Mouse (Mus musculus) adrenal gland, postnatal 25 days (tissue): ENCODE data around the gene Zfp362. TPM values are rescaled to one million over a fixed set of nuclear protein-coding genes. Genes with fewer than 3 reads are reported as not detected.

Experiments
- DNase-seq: peaks from one replicate; pipeline ENCODE4 v3.0.0; 2021; ENCODE audit warnings: mixed read lengths
- total RNA-seq: library from RNA; stranded (reverse); gene quantifications from 2 replicates; pipeline ENCODE4 v1.2.3, GENCODE M21; 2021

Zfp362 gene
- total RNA-seq, 1 experiment from 2014 or later, result 38.6 TPM

DNA sequence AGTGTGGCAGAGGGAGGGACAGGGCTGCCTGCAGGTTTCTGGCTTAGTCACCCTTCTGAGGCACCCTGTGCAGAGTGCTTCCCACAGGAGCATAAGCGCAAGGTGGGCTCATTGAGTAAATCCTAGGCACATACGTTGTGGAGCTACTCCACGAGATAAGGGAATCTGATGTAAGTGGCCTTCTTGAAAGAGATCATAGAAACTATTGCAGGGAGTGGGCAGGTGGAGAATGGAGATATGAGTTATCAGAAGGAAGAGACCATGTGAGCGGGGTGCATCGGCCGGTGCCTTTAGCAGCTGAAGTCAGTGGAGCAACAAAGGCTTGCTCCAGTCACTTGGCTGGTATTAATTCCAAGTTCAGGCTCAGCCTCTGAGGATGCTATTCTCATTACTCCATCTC is 45.8 kb downstream of the Zfp362 start:
- no peak for DNase-seq

DNA sequence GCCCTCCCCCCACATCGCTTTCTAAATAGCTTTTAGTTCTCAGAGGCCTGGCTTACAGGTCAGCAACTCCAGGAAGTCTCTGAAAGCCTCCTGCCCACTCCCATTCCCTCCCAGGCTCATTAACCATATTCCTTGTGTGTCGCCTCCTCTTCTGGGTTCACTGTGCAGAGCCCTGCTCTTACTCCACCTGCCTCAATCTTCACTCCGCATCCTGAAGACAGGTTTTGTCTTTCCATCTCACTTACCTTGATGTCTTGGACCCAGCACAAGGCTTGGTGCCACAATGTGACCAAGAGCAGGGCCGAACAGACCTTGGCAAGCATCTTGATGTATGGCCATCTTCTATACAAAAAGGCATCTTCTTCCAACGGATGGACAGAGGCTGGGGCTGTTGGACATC is 46.6 kb downstream of the Zfp362 start:
- no peak for DNase-seq

DNA sequence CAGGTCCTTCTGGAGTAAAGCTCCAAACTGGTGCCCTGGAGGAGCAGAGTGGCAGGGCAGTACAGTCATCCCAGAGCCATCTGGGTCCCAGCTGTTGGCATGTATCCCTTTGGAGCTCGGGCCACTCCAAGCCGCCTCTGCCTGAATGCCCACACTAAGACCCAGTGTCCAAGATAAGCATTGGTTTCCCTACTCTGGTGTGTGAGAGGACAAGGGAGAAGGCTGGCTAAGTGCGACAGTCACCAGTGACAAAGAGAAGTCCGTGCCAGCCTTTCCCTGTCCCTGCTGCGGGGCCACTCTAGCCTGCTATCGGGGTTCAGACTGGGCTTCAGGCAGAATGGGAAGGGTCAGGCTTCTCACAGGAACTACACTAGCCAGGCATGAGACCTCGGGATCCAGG is 49.9 kb downstream of the Zfp362 start:
- no peak for DNase-seq

DNA sequence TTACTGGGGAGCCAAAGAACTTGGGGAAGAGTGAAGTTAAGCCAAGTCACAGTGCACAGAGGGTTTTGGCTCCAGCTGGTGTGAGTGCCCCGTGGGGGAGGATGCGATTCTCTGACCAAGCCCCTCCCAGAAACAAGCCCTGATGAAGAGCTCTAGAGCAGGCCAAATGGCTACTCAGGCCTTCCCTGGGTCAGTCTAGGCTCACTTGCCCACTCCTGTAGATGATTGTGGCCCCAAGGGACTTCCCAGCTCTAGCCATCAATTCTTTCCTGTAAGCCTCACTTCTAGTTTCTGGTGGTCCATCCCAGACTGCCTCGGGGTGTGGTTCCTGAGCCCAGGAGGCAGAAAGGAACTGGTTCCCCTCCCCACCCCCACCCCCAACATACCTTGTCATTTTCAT is 50.8 kb downstream of the Zfp362 start, which contains the start of gene A3galt2:
A3galt2 (plus strand) TSS at position 301 of the 400 bp plus-strand sequence.
- DNase-seq, result no peak

DNA sequence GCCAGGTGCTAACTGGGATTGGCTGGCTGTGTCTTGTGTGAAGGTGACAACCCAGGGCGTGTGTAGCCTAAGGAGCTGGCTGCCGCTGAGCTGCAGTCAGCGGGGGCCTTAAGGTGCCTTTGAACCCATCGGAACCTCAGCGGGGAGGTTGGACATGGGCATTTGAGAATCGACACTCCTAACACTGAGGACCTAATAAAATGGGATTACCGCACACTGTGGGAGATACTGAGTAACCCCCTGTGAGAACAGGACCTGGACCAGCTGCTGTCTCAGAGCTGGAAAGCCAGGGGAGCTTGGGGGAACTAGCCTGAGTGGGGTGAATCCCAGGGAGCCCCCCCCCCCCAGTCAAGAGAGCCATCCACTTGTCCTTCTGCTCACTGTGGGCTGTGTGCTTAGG is 52.3 kb downstream of the Zfp362 start:
- DNase-seq, result no peak

DNA sequence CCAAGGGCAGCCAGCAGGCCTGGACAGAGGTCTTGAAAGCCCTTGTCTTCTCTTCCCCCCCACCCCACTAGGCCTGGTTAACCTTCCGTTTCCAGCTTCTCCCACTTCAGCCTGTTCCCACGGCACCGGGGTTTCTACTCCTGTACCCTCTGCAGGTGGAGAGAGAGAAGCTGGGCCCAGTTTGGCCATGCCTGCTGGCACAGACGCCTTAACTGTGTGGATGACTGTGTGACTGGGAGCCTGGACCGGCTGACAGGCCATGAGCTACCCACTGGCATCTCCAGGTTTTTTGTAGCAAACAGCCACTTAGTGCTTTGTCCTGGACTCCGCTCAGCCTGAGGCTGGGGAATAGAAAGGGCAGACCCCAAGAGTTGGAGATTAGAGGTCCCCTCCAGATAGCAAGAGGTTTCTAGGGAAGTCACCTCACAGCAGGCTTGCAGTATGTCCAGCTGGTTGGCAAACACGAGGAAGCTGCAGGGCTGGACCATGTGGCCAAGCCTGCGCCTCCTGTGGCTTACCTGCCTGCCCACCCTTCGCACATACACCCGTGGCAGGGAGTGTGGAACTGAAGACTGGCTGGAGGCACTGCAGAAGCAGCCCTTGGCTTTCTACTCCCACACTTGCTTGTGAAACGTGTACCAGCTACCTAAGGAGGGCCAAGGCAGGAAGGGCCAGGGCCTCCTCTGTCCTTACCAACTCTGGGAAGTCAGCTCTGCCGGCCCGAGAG is 53.7 kb downstream of the Zfp362 start:
- DNase-seq, result no peak

DNA sequence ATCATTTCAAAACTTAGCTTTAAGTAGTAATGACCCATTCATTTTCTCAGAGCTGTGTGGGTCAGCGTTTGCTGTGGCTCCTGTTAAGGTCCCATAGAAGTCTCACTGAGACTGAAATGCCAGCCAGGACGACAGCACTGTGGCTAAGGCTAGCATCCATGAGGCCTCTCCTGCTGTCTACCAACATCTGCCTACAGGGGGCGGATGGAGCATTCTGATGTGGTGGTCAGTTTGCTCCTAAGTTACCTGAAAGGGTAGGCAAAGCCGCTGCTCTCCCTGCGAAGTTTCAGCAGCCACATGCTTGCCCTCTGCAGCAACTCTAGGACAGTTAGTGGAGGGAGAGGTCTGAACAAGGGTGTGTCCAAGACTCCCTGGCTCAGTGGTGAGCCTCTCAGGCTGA is 54.8 kb downstream of the Zfp362 start:
- DNase-seq, result no peak

DNA sequence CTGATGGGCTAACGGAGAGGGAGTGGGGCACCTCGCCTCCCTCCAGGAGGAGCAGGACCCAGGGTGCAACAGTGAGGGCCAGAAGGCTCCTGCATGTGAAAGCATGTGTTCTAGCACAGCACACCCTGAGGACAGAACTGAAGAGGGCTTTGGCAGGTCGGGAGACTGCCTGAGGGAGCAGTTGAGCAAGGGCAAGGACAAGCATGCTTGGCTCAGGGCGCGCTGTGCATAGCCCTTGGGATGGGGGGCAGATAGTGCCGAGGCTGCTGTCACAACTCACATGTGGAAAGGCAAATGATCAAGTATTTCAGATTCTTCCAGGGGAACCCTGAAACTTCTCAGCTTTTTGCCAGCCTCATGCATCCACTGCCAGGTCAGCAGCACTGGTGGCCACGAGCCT is 57.5 kb downstream of the Zfp362 start:
- DNase-seq, result no peak

DNA sequence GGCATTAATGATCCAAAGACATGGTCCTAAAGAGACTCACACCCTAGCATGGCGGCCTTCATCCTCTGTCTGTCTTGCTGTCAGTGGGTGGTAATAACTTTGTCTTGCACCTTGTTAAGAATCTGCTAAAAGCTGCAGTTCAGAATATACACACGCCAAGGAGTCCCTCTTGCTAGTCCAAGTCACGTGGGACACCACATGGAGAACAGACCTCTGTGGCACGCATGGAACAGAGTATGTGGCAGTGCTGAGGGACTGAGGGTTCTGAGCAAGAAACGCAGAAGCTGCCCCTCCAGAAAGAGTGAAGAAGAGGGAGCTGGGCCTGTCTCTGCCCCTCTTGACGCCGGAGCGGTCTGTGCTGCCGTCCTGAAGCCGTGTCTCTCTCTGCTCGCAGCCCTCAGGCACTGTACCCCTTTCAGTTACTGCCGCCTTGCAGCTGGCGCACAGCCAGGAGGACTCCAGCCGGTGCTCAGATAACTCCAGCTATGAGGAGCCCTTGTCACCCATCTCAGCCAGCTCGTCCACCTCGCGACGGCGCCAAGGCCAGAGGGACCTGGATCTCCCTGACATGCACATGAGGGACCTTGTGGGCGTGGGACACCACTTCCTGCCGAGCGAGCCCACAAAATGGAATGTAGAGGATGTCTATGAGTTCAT is 58.1 kb downstream of the Zfp362 start:
- DNase-seq, result peak; percentile 68

DNA sequence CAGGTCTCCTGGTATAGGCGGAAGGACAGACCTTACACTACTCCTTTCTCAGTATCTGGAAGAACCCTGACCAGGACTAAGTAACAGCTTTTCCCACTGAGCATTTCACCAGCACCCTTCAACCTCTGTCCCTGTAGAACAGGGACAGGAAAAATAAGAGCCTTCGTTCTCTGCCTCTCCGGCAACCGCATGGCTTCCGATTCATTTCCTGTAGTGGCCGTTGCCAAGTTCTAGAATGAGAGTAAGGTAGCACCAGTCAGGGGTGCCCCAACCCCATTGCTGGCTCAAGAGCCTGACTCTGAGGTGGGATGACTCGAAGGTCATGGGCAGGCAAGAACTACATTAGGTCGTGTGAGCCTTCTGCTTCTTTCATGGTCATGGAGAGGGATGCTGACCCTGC is 60.7 kb downstream of the Zfp362 start:
- no peak for DNase-seq

DNA sequence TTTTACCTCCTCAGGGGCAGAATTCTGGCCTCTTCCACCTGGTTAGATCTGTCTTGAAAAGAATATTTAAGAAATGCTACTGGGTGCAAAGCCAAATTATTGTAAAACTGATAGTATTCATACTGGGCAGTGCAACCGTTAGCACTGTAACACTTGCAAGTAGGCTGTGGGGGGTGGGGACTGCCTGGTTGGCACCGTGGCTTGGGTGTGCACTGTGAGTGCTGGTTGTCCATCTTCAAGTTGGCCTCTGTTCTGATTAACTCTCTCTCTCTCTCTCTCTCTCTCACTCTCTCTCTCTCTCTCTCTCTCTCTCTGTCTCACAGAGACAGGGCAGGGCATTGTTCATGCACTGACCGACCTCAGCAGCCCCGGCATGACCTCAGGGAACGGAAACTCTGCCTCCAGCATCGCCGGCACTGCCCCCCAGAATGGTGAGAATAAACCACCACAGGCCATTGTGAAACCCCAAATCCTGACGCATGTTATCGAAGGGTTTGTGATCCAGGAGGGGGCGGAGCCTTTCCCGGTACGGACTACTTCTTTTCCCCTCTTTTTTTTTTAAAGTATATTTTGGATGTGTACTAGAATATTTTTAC is 62.7 kb downstream of the Zfp362 start:
- no peak for DNase-seq

DNA sequence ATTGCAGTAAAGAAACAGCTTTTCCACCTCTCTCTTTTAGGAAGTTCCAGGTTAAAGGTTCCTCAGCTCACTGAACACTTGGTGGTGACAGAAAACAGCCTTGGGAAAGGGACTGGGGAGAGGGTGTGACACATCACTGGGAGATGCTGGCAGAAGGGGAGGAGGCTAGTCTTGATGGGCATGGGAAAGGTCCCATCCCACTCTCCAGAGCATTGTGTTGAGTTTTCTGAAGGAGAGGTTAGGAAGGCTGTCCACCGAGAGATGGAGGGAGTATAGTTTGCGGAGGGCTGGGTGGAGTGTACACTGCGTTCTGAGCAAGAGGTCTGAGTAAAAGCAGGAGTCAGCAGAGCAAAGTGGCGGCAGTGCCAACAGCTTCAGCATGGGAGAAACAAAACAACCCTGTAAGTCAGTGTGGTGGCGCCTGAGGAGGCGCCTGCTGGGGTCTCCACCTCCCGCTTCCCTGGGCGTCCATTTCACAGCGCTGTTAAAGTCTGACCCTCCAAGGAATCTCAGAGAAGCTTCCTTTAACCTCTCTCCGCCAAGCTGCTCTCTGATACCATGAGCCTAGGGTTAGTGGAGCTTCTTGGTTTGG is 63.4 kb downstream of the Zfp362 start:
- DNase-seq, result no peak

DNA sequence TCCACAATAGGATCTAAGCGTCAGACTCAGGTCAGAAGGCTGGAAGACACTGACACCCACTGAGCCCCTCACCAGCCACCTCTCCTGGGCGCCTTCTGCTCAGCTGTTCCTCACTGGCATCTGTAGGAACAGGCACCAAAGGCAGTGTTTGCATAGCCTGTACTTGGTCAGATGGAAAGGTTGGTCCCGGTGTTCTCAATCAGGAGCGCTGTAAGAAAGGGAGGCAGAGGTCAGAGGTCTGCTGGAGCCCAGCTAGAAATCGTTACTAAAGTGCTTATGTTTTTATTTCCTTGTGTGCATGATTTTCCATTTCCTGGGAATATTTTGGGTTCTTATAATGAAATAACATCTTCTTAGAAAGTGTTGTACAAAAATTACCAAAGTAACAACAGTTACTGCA is 63.9 kb downstream of the Zfp362 start:
- no peak for DNase-seq

DNA sequence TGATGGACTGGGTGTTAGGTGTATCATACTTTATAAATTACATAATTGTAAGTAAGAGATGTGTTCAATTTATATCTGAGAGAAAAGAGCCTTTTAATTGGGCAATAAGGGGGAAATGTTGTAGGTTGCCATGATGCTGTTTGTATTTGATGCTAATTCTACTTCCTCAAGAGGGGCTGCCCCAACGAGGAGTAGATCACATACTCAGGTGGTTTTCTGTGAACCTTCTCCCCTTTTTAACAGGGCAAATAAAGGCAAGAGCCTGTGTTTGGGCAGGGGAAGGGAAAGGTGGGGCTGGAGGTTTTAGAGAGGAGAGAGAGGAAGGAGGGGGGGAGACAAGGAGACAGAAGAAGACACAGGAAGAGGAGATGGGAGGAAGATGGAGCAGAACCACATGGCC is 65.0 kb downstream of the Zfp362 start:
- DNase-seq, result no peak

DNA sequence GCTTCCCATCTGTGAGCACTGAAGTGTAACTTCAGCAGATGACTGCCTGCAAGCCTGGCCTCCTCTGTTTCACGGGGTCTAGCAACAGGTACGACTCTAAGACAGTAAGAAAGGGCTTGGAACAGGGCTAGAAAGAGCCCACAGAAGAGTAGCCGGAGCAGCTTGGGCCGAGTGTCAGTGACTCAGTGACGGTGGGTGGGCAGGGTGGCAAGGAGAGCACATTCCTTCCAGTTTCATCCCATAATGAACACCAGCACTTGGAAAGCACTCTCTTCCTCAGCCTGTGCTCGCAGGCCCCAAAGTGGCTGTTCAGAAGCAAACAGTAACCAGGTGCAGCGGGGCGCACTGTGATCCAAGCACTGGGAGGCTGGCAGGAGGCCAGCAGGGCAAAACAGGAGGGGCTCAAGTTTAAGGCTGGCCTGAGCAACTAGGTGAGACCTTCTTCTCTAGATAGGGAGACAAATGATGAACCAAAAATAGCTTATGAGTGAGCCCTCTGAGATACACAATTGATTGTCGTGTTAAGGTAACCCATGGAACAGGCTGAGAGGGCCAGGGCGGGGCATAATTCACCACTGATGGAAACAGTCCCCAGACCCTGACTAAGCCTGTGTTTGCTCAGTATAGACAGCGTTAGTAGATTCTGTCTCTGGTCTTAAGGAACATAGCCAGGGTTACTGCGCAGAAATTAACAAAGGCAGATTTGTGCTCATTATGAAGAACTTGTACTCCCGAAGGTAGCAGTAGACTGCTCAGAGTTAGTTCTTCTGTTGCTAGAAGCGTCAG is 67.8 kb downstream of the Zfp362 start:
- DNase-seq, result no peak

DNA sequence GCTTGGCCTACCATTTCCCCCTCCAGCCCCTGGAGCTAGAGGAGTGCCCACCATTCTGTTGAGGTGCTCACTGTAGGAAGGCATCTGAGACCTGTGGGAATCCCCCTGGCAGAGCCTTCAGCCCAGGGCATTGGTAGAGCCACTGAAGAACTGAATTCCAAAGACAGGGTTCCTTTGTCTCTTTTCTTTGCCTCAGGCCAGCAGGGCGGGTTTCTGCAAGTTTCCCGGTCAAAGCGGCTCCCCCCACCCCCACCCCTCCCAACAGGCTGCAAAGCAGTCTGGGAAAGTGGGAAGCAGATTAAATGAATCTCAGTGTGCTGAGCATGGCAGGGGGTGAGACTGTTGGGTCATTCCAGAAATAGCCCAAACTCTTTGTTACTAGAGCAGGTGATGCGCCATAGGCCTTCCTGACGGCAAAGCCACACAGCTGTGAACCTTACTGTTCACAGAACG is 68.7 kb downstream of the Zfp362 start:
- no peak for DNase-seq

DNA sequence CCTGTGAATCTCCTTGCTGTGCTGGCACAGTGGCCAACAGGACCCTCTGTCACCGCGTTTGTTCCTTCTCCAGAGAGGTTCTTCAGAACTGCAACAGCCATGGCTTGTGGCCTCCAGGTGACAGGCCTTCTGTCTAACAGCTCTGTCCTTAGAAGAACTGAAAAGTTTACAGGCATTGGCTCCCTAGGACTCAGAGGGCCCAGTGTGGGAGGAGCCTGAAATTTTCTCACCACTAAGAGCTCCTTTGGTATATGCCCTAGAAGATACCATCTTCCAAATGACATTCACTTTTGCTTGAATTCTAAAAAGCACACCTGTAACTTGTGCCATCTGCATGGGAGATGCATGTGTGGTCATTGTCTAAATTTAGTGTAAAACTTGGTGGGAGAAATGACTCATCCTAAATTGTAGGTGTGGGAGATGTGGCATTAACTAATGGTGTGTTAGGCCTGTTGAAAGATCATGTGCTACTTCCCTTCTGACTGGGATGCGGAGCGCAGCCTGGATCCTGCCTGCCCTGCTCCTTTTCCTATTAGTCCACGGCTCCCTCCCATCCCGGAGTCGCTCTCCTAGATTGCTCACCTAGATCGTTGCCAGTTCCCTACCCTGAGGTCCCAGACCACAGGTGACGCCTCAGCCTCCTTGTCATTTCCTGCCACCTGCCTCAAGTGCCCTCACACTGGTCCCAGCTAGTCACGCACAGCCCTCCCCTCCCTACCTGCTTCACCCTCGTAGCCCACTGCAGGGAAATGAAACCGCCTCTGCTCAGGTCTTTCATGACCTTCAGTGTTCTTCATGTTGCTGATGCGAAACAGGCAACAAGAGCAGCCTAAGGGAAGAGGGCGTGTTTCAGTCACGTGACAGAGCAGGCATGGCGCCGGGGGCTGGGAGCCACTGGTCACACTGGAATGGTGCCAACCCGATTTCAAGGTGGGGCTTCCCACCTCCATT is 70.8 kb downstream of the Zfp362 start:
- DNase-seq, result no peak

DNA sequence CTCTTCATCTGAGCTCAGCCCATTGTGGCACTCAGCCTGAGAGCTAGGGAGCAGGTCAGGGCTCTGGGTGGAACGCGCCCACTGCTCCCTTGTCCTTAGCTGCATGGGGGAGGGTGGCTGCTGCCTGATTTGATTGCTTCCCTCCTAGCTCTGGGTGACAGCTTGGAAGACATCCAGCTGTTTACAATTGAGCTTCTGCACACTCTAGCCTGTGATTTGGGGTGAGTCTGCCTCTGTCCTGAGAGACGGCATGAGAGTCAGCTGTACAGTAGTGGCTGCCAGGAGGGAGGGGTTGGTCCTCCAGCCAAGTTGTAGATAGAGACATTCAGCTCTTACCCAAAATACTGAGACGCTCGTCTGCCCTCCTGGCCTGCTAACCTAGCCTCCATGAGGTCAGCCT is 71.6 kb downstream of the Zfp362 start:
- DNase-seq, result peak; percentile 56

DNA sequence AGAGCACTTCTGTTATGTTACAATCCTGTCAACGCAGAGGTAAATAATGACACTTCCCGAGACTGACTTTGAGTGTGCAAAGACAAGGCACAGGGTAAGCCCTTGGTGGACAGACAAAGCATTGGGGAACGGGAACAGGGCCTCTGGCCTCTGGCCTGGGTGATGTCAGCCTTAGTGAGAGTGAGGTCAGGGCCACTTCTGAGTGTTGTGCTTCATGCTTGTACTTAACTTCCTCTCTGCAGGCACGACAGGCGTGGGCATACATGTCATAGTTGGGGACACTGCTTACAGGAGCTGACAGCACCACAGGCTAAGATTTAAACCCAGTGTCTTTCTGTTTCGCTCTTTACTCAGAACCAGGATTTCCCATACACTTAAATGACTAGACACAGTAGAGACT is 72.3 kb downstream of the Zfp362 start:
- DNase-seq, result peak; percentile 41

DNA sequence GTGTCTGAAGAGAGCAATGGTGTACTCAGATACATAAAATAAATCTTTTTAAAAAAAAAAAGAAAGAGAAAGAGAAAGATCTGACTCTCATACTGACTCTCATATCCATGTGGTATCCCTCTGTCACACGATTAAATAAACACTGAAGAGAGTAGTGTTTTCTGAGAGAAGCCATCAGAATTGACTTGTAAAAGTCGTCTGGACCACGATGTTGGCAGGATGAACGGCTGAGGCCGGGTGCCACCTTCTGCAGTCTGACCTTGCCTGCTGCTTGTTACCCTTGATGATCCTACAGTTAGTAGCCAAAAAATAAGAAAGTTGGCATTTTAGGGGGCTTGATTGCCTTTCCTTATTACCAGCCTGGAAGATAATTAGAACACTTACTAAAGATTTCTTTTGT is 73.1 kb downstream of the Zfp362 start:
- no peak for DNase-seq

DNA sequence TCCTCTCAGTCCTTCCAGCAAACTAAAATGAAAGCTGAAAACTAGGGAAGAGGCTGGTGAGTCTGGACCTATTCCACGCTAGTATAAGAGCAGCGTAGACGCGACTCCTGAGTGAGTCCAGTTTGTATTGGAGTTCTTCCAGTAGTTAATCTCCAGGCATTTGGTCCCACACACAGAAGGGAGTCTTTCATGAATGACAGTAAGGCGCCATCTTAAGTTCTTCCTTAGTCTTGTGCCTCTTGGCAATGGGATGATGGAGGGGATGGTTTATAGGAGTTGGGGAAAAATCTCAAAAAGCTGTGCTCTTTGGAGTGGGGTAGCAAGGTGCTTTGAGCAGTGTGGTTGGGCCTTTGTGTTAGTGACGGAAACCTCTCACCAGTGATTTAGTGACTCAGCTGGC is 75.6 kb downstream of the Zfp362 start:
- no peak for DNase-seq
